Mouse (Mus musculus) brain, embryonic 14.5 days (tissue): ENCODE data around the gene Pou6f1. TPM values are rescaled to one million over a fixed set of nuclear protein-coding genes. Genes with fewer than 3 reads are reported as not detected.

Experiments used
- DNase-seq: peaks from one replicate; pipeline ENCODE4 v3.0.0-alpha.2; 2011; ENCODE audit warnings: low read depth
- CTCF ChIP-seq: fragments of 200-500 bp; IDR thresholded peaks from 2 replicates; pipeline ENCODE4 v1.5.1; 2012; ENCODE audit warnings: inconsistent platforms, mild to moderate bottlenecking, moderate library complexity, borderline replicate concordance; ENCODE audit not compliant: insufficient read depth, insufficient read length; ENCODE audit errors: extremely low read depth
- POLR2A ChIP-seq: fragments of 200-500 bp; IDR thresholded peaks from 2 replicates; pipeline ENCODE4 v1.6.1; 2012; ENCODE audit warnings: mild to moderate bottlenecking, inconsistent platforms, borderline replicate concordance; ENCODE audit not compliant: poor library complexity, insufficient read depth, insufficient read length, severe bottlenecking; ENCODE audit errors: extremely low read depth
- polyA plus RNA-seq: library from polyadenylated mRNA; depleted of rRNA; stranded (reverse); fragments of >200 nt; gene quantifications from 2 replicates; pipeline ENCODE4 v1.2.3, GENCODE M21; 2012; rRNA removed

The Pou6f1 gene
- polyA plus RNA-seq, 1 experiment = 120 TPM

- peak; percentile 74 for DNase-seq
- no peak for TF ChIP-seq POLR2A
- peak; percentile 22; the same call in 1 of the 2 replicates for TF ChIP-seq CTCF
Observed at GRCm38 (mm10) chr15:100537913-100538312, 61.9 kb downstream of the Pou6f1 start.

GRCm38 (mm10) chr15:100527900-100528299 lies 71.9 kb downstream of the Pou6f1 start:
- TF ChIP-seq CTCF (no peak), POLR2A (no peak)
- DNase-seq = no peak

GRCm38 (mm10) chr15:100525405-100525804 lies 74.4 kb downstream of the Pou6f1 start:
- DNase-seq = no peak
- TF ChIP-seq POLR2A (no peak), CTCF (no peak)

Other genes with a start within 250 kb of the Pou6f1 start
- not detected in 2 replicates for gene Methig1, start 246.8 kb downstream of the Pou6f1 start, polyA plus RNA-seq
- gene Mettl7a2, start 246.8 kb downstream of the Pou6f1 start, polyA plus RNA-seq = not detected in 2 replicates
- not detected in 2 replicates for gene Higd1c, start 235.4 kb downstream of the Pou6f1 start, polyA plus RNA-seq
- 0.03 TPM in 1 of 2 replicates, not detected in the other for gene Gm5475, start 177.8 kb downstream of the Pou6f1 start, polyA plus RNA-seq
- gene Slc11a2, start 174.9 kb downstream of the Pou6f1 start, polyA plus RNA-seq = 37.6 and 45.6 TPM in 2 replicates
- 83.8 and 88.4 TPM in 2 replicates for gene Letmd1, start 131.0 kb downstream of the Pou6f1 start, polyA plus RNA-seq
- gene Csrnp2, start 104.5 kb downstream of the Pou6f1 start, polyA plus RNA-seq = 40.2 and 40.9 TPM in 2 replicates
- 27.3 and 32.3 TPM in 2 replicates for gene Tfcp2, start 48.0 kb downstream of the Pou6f1 start, polyA plus RNA-seq
- 139 and 230 TPM in 2 replicates for gene Dazap2, start 15.4 kb upstream of the Pou6f1 start, polyA plus RNA-seq
- gene Smagp, start 37.0 kb upstream of the Pou6f1 start, polyA plus RNA-seq = 3.4 and 4.6 TPM in 2 replicates
- 1.1 and 1.8 TPM in 2 replicates for gene Bin2, start 69.6 kb upstream of the Pou6f1 start, polyA plus RNA-seq
- 0.68 and 0.71 TPM in 2 replicates for gene Cela1, start 87.9 kb upstream of the Pou6f1 start, polyA plus RNA-seq
- 0.09 and 0.22 TPM in 2 replicates for gene Galnt6, start 129.4 kb upstream of the Pou6f1 start, polyA plus RNA-seq
- 23.8 and 31.3 TPM in 2 replicates for gene Slc4a8, start 161.8 kb upstream of the Pou6f1 start, polyA plus RNA-seq